Mouse (Mus musculus): ENCODE data around the gene Olfml3.

DNA sequence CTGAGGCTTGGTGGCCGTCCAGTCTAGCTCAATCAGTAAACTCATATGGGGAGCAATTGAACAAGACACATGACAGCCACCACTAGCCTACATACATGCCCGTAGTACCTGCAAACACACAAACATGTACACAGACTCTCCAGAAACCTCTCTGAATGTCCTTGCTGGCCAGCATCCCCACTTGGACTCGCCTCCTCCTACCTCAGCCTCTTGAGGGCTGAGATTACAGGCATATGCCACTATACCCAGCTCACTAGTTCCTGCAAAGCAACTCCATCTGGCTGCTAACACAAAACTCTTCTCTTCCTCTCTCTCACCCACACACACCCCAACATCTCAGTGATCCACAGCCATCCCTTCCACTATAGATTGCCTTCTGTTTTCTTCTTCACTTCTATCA is 42.5 kb upstream of the Olfml3 start:
- TF ChIP-seq EP300 (IDR thresholded peaks at IDR 0.05; ENCODE audit: low read depth) (no peak), CTCF (IDR thresholded peaks at IDR 0.05; ENCODE audit: low read depth) (no peak)
